Mouse (Mus musculus) embryonic facial prominence, embryonic 11.5 days (tissue): Measurements from ENCODE around the gene H2-M3. TPM values are rescaled to one million over a fixed set of nuclear protein-coding genes. Genes with fewer than 3 reads are reported as not detected.

ENCODE experiments used
- ATAC-seq: fragments of 200-750 bp; cut with Nextera tagmentation; replicated peaks from 2 replicates; pipeline ENCODE4 v1.8.0; 2017; ENCODE audit warnings: low read depth; ENCODE audit not compliant: insufficient number of reproducible peaks, low FRiP score, low TSS enrichment
- DNase-seq: peaks from one replicate; pipeline ENCODE4 v3.0.0-alpha.2; 2015; ENCODE audit warnings: low spot score
- H3K27ac ChIP-seq: fragments of 300-500 bp; sonication (generic); replicated peaks from 2 replicates; pipeline ENCODE4 v1.5.1; 2014; ENCODE audit warnings: mild to moderate bottlenecking, low read depth, low read length, control low read depth
- H3K27me3 ChIP-seq: fragments of 300-500 bp; sonication (generic); 2 replicates; pipeline ENCODE4 v1.6.1; 2014; ENCODE audit warnings: mild to moderate bottlenecking, low read length, moderate library complexity, mixed read lengths; ENCODE audit not compliant: control insufficient read depth, insufficient read depth
- H3K36me3 ChIP-seq: fragments of 300-500 bp; sonication (generic); replicated peaks from 2 replicates; pipeline ENCODE4 v1.6.1; 2014; ENCODE audit warnings: low read depth, mild to moderate bottlenecking, low read length, moderate library complexity, mixed read lengths; ENCODE audit not compliant: control insufficient read depth, insufficient read depth
- H3K4me1 ChIP-seq: fragments of 300-500 bp; sonication (generic); 2 replicates; pipeline ENCODE4 v1.6.1; 2014; ENCODE audit warnings: low read length, mixed read lengths; ENCODE audit not compliant: control insufficient read depth, insufficient read depth
- H3K4me2 ChIP-seq: fragments of 300-500 bp; sonication (generic); 2 replicates; pipeline ENCODE4 v1.6.1; 2014; ENCODE audit warnings: low read depth, mild to moderate bottlenecking, control low read depth, low read length, moderate library complexity
- H3K4me3 ChIP-seq: fragments of 300-500 bp; sonication (generic); 2 replicates; pipeline ENCODE4 v1.5.1; 2014; ENCODE audit warnings: low read depth, low read length, control low read depth
- H3K9ac ChIP-seq: fragments of 300-500 bp; sonication (generic); replicated peaks from 2 replicates; pipeline ENCODE4 v1.6.1; 2014; ENCODE audit warnings: mild to moderate bottlenecking, control low read depth, low read length
- H3K9me3 ChIP-seq: fragments of 300-500 bp; sonication (generic); replicated peaks from 2 replicates; pipeline ENCODE4 v1.6.1; 2016; ENCODE audit warnings: mild to moderate bottlenecking, low read length, inconsistent platforms, mixed read lengths; ENCODE audit not compliant: control insufficient read depth
- WGBS: fragments of 180-500 bp; shearing (Covaris S2); extraction: QIAGEN DNeasy Blood & Tissue Kit; methylation state at CpG from one replicate; pipeline ENCODE4 v1.1.7; 2014; 5-methylcytosine and 5-hydroxymethylcytosine counted together
- polyA plus RNA-seq: library from polyadenylated mRNA; unstranded; fragments of >200 nt; fragmentation: Nextera tagmentation; extraction: Ambion mirVana; gene quantifications from 2 replicates; pipeline ENCODE4 v1.2.1, GENCODE M21; 2014

Gene H2-M3
- polyA plus RNA-seq, 1 experiment from 2014 or later: 1.4 TPM

- H3K4me3 ChIP-seq: peak overlapping the region; percentile 36
- H3K4me1 ChIP-seq: no peaks in the 10 kb centered on the region
- DNase-seq: no peak
- 65% methylated on average over 8 of the region's 8 CpGs for WGBS
- no peaks in the 10 kb centered on the region for H3K9me3 ChIP-seq
- no peak overlapping the region for H3K27ac ChIP-seq
- no peaks in the 10 kb centered on the region for H3K27me3 ChIP-seq
- 0 out of 2 replicates have a peak, but pooled peaks have one; percentile 25 for ATAC-seq
- no peaks in the 10 kb centered on the region for H3K36me3 ChIP-seq
- peak overlapping the region; percentile 84 for H3K4me2 ChIP-seq
- H3K9ac ChIP-seq: peak overlapping the region; percentile 48; the same call in 1 of the 2 replicates
These were observed 677 bp downstream of the H2-M3 start for GRCm38 (mm10) chr17:37270702-37271092.

DNA sequence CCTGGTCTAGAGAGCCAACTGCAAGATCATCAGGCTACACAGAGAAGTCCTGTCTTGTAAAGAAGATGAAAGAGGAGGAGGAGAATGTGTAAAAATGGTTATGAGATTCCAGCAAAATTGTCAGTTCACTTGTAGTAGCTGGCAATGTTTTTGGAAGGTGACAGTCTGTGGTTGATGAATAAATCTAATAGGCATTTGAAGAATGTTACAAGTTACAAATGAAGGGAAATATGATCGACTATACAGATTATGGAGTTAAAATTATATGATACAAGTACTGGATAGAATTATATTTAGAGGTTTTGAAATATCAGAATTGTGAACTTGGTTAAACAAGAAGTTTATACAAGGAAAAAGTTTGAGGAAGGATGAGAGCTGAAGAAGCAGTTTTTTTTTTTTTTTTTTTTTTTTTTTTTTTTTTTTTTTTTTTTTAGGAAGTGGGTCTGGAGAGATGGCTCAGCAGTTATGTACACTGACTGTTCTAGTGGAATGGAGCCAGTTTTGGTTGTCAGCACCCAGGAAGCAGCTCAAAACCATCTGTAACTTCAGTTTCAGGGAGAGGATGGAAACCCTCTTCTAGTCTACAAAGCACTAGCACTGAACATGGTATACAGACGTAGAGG lies 5.7 kb downstream of the H2-M3 start:
- Histone ChIP-seq H3K9ac (no peak overlapping the region), H3K27me3 (no peaks in the 10 kb centered on the region), H3K27ac (no peak overlapping the region), H3K4me2 (no peak overlapping the region), H3K36me3 (no peaks in the 10 kb centered on the region), H3K9me3 (no peaks in the 10 kb centered on the region), H3K4me1 (no peaks in the 10 kb centered on the region), H3K4me3 (no peak overlapping the region)
- no peak for ATAC-seq
- WGBS: 79% methylated on average over 2 of the region's 2 CpGs
- DNase-seq: no peak

DNA sequence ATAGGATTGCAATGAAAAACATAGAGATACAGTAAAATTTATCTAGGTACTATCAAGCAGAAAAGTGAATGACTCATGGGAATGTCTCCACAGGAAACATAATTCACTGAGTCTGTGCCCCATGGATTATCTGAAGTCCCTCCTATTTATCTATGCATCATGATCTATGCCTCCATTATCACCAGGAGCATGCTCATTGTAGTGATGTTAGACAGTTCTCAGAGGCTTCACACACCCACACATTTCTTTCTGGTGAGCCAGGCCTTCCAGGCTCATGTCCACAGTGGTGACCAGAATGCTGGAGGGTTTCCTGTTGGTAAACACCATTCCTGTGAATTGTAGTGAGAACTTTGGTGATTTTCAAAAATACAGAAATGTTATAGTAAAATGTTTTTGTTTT lies 6.6 kb downstream of the H2-M3 start:
- Histone ChIP-seq H3K4me3 (no peak overlapping the region), H3K9ac (no peak overlapping the region), H3K9me3 (no peaks in the 10 kb centered on the region), H3K27ac (no peak overlapping the region), H3K4me2 (no peak overlapping the region), H3K27me3 (no peaks in the 10 kb centered on the region), H3K36me3 (no peaks in the 10 kb centered on the region), H3K4me1 (no peaks in the 10 kb centered on the region)
- DNase-seq (no peak), ATAC-seq (no peak)

DNA sequence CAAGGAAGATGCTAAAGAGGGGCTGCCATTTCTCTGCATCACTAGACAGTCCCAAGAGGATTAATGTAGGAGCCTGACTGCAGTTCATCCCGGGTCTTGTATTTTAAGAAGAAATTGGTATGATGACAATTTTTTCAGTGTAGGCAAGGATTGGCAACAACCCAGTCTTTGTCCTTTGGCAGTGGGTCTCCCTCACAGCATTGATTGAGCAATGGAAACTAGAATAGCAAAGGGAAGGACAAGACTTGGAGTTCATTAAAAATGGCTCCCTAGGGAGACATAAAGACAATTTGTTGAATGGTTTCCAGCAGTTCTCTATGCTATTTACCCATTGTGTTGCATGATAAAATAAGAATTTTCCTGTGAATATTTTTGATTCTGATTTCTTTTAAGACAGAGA lies 10.3 kb downstream of the H2-M3 start:
- H3K4me2 ChIP-seq: no peak overlapping the region
- no peak overlapping the region for H3K4me3 ChIP-seq
- no peak overlapping the region for H3K27ac ChIP-seq
- no peaks in the 10 kb centered on the region for H3K4me1 ChIP-seq
- WGBS: 68% methylated on average over 1 of the region's 1 CpGs
- no peaks in the 10 kb centered on the region for H3K9me3 ChIP-seq
- H3K36me3 ChIP-seq: no peaks in the 10 kb centered on the region
- no peak for ATAC-seq
- no peak for DNase-seq
- no peaks in the 10 kb centered on the region for H3K27me3 ChIP-seq
- no peak overlapping the region for H3K9ac ChIP-seq

- no peak within 1 kb of the TSS for H3K4me2 ChIP-seq
- no peaks in the 10 kb centered on the region for H3K9me3 ChIP-seq
- no peaks in the 10 kb centered on the region for H3K27me3 ChIP-seq
- H3K4me3 ChIP-seq: no peak within 1 kb of the TSS
- no peak within 1 kb of the TSS for H3K27ac ChIP-seq
- ATAC-seq (no peak), DNase-seq (no peak)
- no peak within 1 kb of the TSS for H3K9ac ChIP-seq
- no peaks in the 10 kb centered on the region for H3K4me1 ChIP-seq
- no peaks in the 10 kb centered on the region for H3K36me3 ChIP-seq
- 57% methylated on average over 1 of the region's 1 CpGs for WGBS
These were observed 13.3 kb downstream of the H2-M3 start, which contains the start of gene Olfr99 for GRCm38 (mm10) chr17:37283360-37283759. Gene Olfr99 (minus strand): TSS chr17:37283460.

DNA sequence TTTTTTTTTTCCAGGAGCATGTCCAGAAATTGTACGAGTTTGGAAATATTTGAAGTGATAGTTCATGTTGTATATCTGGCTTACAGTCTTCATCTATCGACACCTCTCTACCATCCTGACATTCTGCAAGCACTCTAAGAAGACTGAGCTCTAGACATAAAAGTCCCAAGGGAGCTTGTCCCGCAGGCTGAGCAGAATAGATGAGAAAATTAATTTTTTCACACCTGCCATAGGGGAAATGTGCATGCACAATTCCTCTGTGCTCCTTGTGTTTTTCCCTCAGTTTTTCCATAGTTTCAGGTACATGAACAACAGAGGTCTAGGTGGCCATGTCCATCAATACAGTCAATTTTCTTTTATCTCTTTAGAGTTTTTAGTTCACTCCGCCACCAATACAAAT lies 34.2 kb downstream of the H2-M3 start, which contains the start of gene Olfr101:
Olfr101 (minus strand) TSS at position 101 of the 400 bp plus-strand sequence.
- ATAC-seq (no peak), DNase-seq (no peak)
- no peaks in the 10 kb centered on the region for H3K4me1 ChIP-seq
- no peaks in the 10 kb centered on the region for H3K36me3 ChIP-seq
- H3K27me3 ChIP-seq: no peaks in the 10 kb centered on the region
- H3K9ac ChIP-seq: no peak within 1 kb of the TSS
- no peaks in the 10 kb centered on the region for H3K9me3 ChIP-seq
- no peak within 1 kb of the TSS for H3K4me2 ChIP-seq
- WGBS: 85% methylated on average over 4 of the region's 4 CpGs
- no peak within 1 kb of the TSS for H3K4me3 ChIP-seq
- H3K27ac ChIP-seq: no peak within 1 kb of the TSS

GRCm38 (mm10) chr17:37308483-37308882 lies 38.5 kb downstream of the H2-M3 start:
- no peaks in the 10 kb centered on the region for H3K27me3 ChIP-seq
- 38% methylated on average over 4 of the region's 4 CpGs for WGBS
- no peak overlapping the region for H3K4me3 ChIP-seq
- no peak for DNase-seq
- no peak overlapping the region for H3K4me2 ChIP-seq
- no peak overlapping the region for H3K9ac ChIP-seq
- ATAC-seq: no peak
- no peak overlapping the region for H3K27ac ChIP-seq
- H3K4me1 ChIP-seq: no peaks in the 10 kb centered on the region
- H3K9me3 ChIP-seq: no peaks in the 10 kb centered on the region
- H3K36me3 ChIP-seq: no peaks in the 10 kb centered on the region

GRCm38 (mm10) chr17:37310146-37310699 lies 40.2 kb downstream of the H2-M3 start:
- no peak overlapping the region for H3K27ac ChIP-seq

More at GRCm38 (mm10) chr17:37310146-37310699, 40.2 kb downstream of the H2-M3 start:
- no peaks in the 10 kb centered on the region for H3K4me1 ChIP-seq
- H3K4me2 ChIP-seq: no peak overlapping the region
- DNase-seq (no peak), ATAC-seq (no peak)
- no peak overlapping the region for H3K4me3 ChIP-seq
- no peaks in the 10 kb centered on the region for H3K36me3 ChIP-seq
- H3K27me3 ChIP-seq: no peaks in the 10 kb centered on the region
- 55% methylated on average over 2 of the region's 2 CpGs for WGBS
- H3K9ac ChIP-seq: no peak overlapping the region
- H3K9me3 ChIP-seq: no peaks in the 10 kb centered on the region
